Mouse (Mus musculus): ENCODE results near the gene Gm27029. TPM values are rescaled to one million over a fixed set of nuclear protein-coding genes. Genes with fewer than 3 reads are reported as not detected.
"Not testable (repeated sequence)": the region's sequence is repeated elsewhere in the genome, so short reads cannot be mapped to it uniquely, and the experiment has no call there.

Gene Gm27029
- polyA plus RNA-seq, 1 experiment from 2014 or later: 3.1 TPM

- Histone ChIP-seq H3K27ac (replicated peaks) (peak within 1 kb of the TSS; percentile 83), H3K4me1 (replicated peaks) (peaks cover 25% of the 10 kb centered on the region), H3K4me2 (peak within 1 kb of the TSS; percentile 80), H3K4me3 (replicated peaks) (peak within 1 kb of the TSS; percentile 81), H3K9ac (peak within 1 kb of the TSS; percentile 78), H3K36me3 (replicated peaks) (peaks cover 33% of the 10 kb centered on the region), H3K27me3 (no peaks in the 10 kb centered on the region), H3K9me3 (replicated peaks) (no peaks in the 10 kb centered on the region)
- under 1% methylated on average over 42 of the region's 42 CpGs for WGBS (ENCODE audit: insufficient replicate concordance)
- peak; percentile 99 for ATAC-seq (ENCODE audit: insufficient read depth)
Observed at GRCm38 (mm10) chr11:101442127-101442693, 17.6 kb upstream of the Gm27029 start, which contains the start of gene Rpl27. TSS of gene Rpl27 (plus strand) at chr11:101442298.

GRCm38 (mm10) chr11:101441450-101442126 lies 17.0 kb upstream of the Gm27029 start:
- Histone ChIP-seq H3K9ac (peak overlapping the region; percentile 48; the same call in 1 of the 2 replicates), H3K36me3 (replicated peaks) (peaks cover 33% of the 10 kb centered on the region), H3K27ac (replicated peaks) (peak overlapping the region; percentile 83), H3K4me1 (replicated peaks) (peaks cover 25% of the 10 kb centered on the region), H3K4me2 (peak overlapping the region; percentile 80), H3K4me3 (replicated peaks) (peak overlapping the region; percentile 81)
- WGBS (ENCODE audit: insufficient replicate concordance): 19% methylated on average over 15 of the region's 15 CpGs
- H3K27me3 ChIP-seq; H3K9me3 ChIP-seq (replicated peaks); ATAC-seq (ENCODE audit: insufficient read depth): not testable (repeated sequence)

- ATAC-seq (ENCODE audit: insufficient read depth): not testable (repeated sequence)
Observed at GRCm38 (mm10) chr11:101438006-101438405, 13.4 kb upstream of the Gm27029 start.

GRCm38 (mm10) chr11:101436916-101437315 lies 12.3 kb upstream of the Gm27029 start:
- Histone ChIP-seq H3K9ac (no peak overlapping the region), H3K27me3 (no peaks in the 10 kb centered on the region), H3K4me3 (replicated peaks) (no peak overlapping the region), H3K4me1 (replicated peaks) (0 out of 2 replicates have a peak, but pooled peaks cover 8% of the 10 kb centered on the region), H3K27ac (replicated peaks) (no peak overlapping the region), H3K4me2 (no peak overlapping the region), H3K36me3 (replicated peaks) (peaks cover 29% of the 10 kb centered on the region), H3K9me3 (replicated peaks) (no peaks in the 10 kb centered on the region)
- WGBS (ENCODE audit: insufficient replicate concordance): 81% methylated on average over 4 of the region's 4 CpGs
- ATAC-seq (ENCODE audit: insufficient read depth): no peak

More at GRCm38 (mm10) chr11:101438006-101438405, 13.4 kb upstream of the Gm27029 start:
- not testable (repeated sequence) for H3K27me3 ChIP-seq; H3K4me2 ChIP-seq; H3K9ac ChIP-seq; H3K27ac ChIP-seq (replicated peaks); H3K9me3 ChIP-seq (replicated peaks); H3K4me3 ChIP-seq (replicated peaks)
- Histone ChIP-seq H3K4me1 (replicated peaks) (peaks cover 11% of the 10 kb centered on the region), H3K36me3 (replicated peaks) (peaks cover 23% of the 10 kb centered on the region)
- WGBS (ENCODE audit: insufficient replicate concordance): 49% methylated on average over 3 of the region's 3 CpGs

- Histone ChIP-seq H3K27ac (replicated peaks) (no peak overlapping the region), H3K9ac (no peak overlapping the region), H3K9me3 (replicated peaks) (no peaks in the 10 kb centered on the region), H3K4me2 (no peak overlapping the region), H3K36me3 (replicated peaks) (peaks cover 40% of the 10 kb centered on the region), H3K27me3 (no peaks in the 10 kb centered on the region), H3K4me3 (replicated peaks) (no peak overlapping the region), H3K4me1 (replicated peaks) (0 out of 2 replicates have a peak, but pooled peaks cover 8% of the 10 kb centered on the region)
- no peak for ATAC-seq (ENCODE audit: insufficient read depth)
- 27% methylated on average over 4 of the region's 4 CpGs for WGBS (ENCODE audit: insufficient replicate concordance)
Observed at GRCm38 (mm10) chr11:101435831-101436230, 11.2 kb upstream of the Gm27029 start.

- no peak overlapping the region for H3K27ac ChIP-seq (replicated peaks)
- 84% methylated on average over 13 of the region's 13 CpGs for WGBS (ENCODE audit: insufficient replicate concordance)
- H3K4me2 ChIP-seq: no peak overlapping the region
- no peaks in the 10 kb centered on the region for H3K9me3 ChIP-seq (replicated peaks)
- H3K36me3 ChIP-seq (replicated peaks): peaks cover 57% of the 10 kb centered on the region
- H3K4me1 ChIP-seq (replicated peaks): 0 out of 2 replicates have a peak, but pooled peaks cover 8% of the 10 kb centered on the region
- no peak overlapping the region for H3K4me3 ChIP-seq (replicated peaks)
- H3K27me3 ChIP-seq: no peaks in the 10 kb centered on the region
- no peak overlapping the region for H3K9ac ChIP-seq
- no peak for ATAC-seq (ENCODE audit: insufficient read depth)
Observed at GRCm38 (mm10) chr11:101433396-101433795, 8.8 kb upstream of the Gm27029 start.

- Histone ChIP-seq H3K9me3 (replicated peaks) (no peaks in the 10 kb centered on the region), H3K36me3 (replicated peaks) (peaks cover 57% of the 10 kb centered on the region), H3K9ac (no peak overlapping the region), H3K4me2 (no peak overlapping the region), H3K27ac (replicated peaks) (no peak overlapping the region), H3K27me3 (no peaks in the 10 kb centered on the region), H3K4me3 (replicated peaks) (no peak overlapping the region), H3K4me1 (replicated peaks) (peaks cover 16% of the 10 kb centered on the region)
- WGBS (ENCODE audit: insufficient replicate concordance): 79% methylated on average over 9 of the region's 9 CpGs
- no peak for ATAC-seq (ENCODE audit: insufficient read depth)
Observed at GRCm38 (mm10) chr11:101431327-101431726, 6.7 kb upstream of the Gm27029 start.

- WGBS (ENCODE audit: insufficient replicate concordance): 43% methylated on average over 8 of the region's 8 CpGs
- H3K9me3 ChIP-seq (replicated peaks): no peaks in the 10 kb centered on the region
- peaks cover 34% of the 10 kb centered on the region for H3K4me1 ChIP-seq (replicated peaks)
- peak overlapping the region; percentile 97 for H3K4me2 ChIP-seq
- H3K9ac ChIP-seq: peak overlapping the region; percentile 80; the same call in 1 of the 2 replicates
- no peak for ATAC-seq (ENCODE audit: insufficient read depth)
- H3K27ac ChIP-seq (replicated peaks): no peak overlapping the region
- peaks cover 20% of the 10 kb centered on the region for H3K36me3 ChIP-seq (replicated peaks)
- no peaks in the 10 kb centered on the region for H3K27me3 ChIP-seq
- H3K4me3 ChIP-seq (replicated peaks): peak overlapping the region; percentile 94
Observed at GRCm38 (mm10) chr11:101426165-101426564, 1.6 kb upstream of the Gm27029 start.

- peak within 1 kb of the TSS; percentile 94 for H3K4me3 ChIP-seq (replicated peaks)
- under 1% methylated on average over 81 of the region's 81 CpGs for WGBS (ENCODE audit: insufficient replicate concordance)
- no peaks in the 10 kb centered on the region for H3K9me3 ChIP-seq (replicated peaks)
- peak; percentile 88 for ATAC-seq (ENCODE audit: insufficient read depth)
- peak within 1 kb of the TSS; percentile 80 for H3K27ac ChIP-seq (replicated peaks)
- no peaks in the 10 kb centered on the region for H3K27me3 ChIP-seq
- peak within 1 kb of the TSS; percentile 97 for H3K4me2 ChIP-seq
- H3K36me3 ChIP-seq (replicated peaks): peaks cover 10% of the 10 kb centered on the region
- peak within 1 kb of the TSS; percentile 80 for H3K9ac ChIP-seq
- H3K4me1 ChIP-seq (replicated peaks): peaks cover 34% of the 10 kb centered on the region
Observed at GRCm38 (mm10) chr11:101424925-101425813, 573 bp upstream of the Gm27029 start, which contains the start of the genes Rundc1 and Ptges3l. TSS of gene Rundc1 (plus strand) at chr11:101425085. TSS of gene Ptges3l (minus strand) at chr11:101425333.

- Histone ChIP-seq H3K4me1 (replicated peaks) (peaks cover 34% of the 10 kb centered on the region), H3K9ac (no peak overlapping the region)
Observed at GRCm38 (mm10) chr11:101420148-101420547, 4.4 kb downstream of the Gm27029 start.

More at GRCm38 (mm10) chr11:101420148-101420547, 4.4 kb downstream of the Gm27029 start:
- no peaks in the 10 kb centered on the region for H3K9me3 ChIP-seq (replicated peaks)
- no peak overlapping the region for H3K27ac ChIP-seq (replicated peaks)
- ATAC-seq (ENCODE audit: insufficient read depth): no peak
- no peak overlapping the region for H3K4me3 ChIP-seq (replicated peaks)
- H3K4me2 ChIP-seq: no peak overlapping the region
- no peaks in the 10 kb centered on the region for H3K27me3 ChIP-seq
- 66% methylated on average over 5 of the region's 5 CpGs for WGBS (ENCODE audit: insufficient replicate concordance)
- no peaks in the 10 kb centered on the region for H3K36me3 ChIP-seq (replicated peaks)
